Mouse (Mus musculus): Measurements from ENCODE around the gene Ptpn7. TPM values are rescaled to one million over a fixed set of nuclear protein-coding genes. Genes with fewer than 3 reads are reported as not detected.
A peak's percentile ranks its signal among the peaks of the same experiment; 100 is the strongest.
"Not testable (repeated sequence)": the region's sequence is repeated elsewhere in the genome, so short reads cannot be mapped to it uniquely, and the experiment has no call there.

The Ptpn7 gene
- total RNA-seq, 2 experiments from 2014 or later = 0.72 to 1.4 TPM

- not testable (repeated sequence) for DNase-seq
These were observed 54.5 kb downstream of the Ptpn7 start for GRCm38 (mm10) chr1:135187016-135187415.

- DNase-seq = peak; percentile 70 to 78
These were observed 55.7 kb downstream of the Ptpn7 start for GRCm38 (mm10) chr1:135188197-135188596.

GRCm38 (mm10) chr1:135189186-135189585 lies 56.7 kb downstream of the Ptpn7 start:
- no peak for DNase-seq

- not testable (repeated sequence) for DNase-seq
These were observed 61.8 kb downstream of the Ptpn7 start for GRCm38 (mm10) chr1:135194335-135194734.

Other genes starting within 250 kb of the Ptpn7 start
- gene Ppp1r12b, start 176.8 kb upstream of the Ptpn7 start, total RNA-seq (2021) = 100 to 1,000 TPM; 158 to 162 TPM
- 1 to 10 TPM; 6.7 to 8.1 TPM for gene Ube2t, start 170.1 kb upstream of the Ptpn7 start, total RNA-seq (2021)
- gene Lgr6, start 27.4 kb upstream of the Ptpn7 start, total RNA-seq (2021) = 10 to 100 TPM; 11.5 to 16.9 TPM
- 10 to 100 TPM; 21.8 to 22.0 TPM for gene Arl8a, start 14.1 kb downstream of the Ptpn7 start, total RNA-seq (2021)
- gene Gpr37l1, start 35.0 kb downstream of the Ptpn7 start, total RNA-seq (2021) = under 1 TPM; 0.33 to 0.60 TPM
- gene Elf3, start 125.9 kb downstream of the Ptpn7 start, total RNA-seq (2021) = under 1 TPM in 1 of 2 experiments, not detected in 1; 0.54 TPM
- gene Rnpep, start 151.4 kb downstream of the Ptpn7 start, total RNA-seq (2021) = 10 to 100 TPM; 19.4 to 20.9 TPM
- 100 to 1,000 TPM; 390 to 405 TPM for gene Timm17a, start 181.1 kb downstream of the Ptpn7 start, total RNA-seq (2021)
- 1 to 10 TPM; 3.1 to 3.4 TPM for gene Lmod1, start 192.1 kb downstream of the Ptpn7 start, total RNA-seq (2021)
- gene Shisa4, start 242.5 kb downstream of the Ptpn7 start, total RNA-seq (2021) = 1 to 10 TPM; 2.5 to 3.0 TPM

Data from heart, adult 18-20 months (tissue).